Mouse (Mus musculus): ENCODE data around the gene Spata2l.
"Not testable (repeated sequence)": the region's sequence is repeated elsewhere in the genome, so short reads cannot be mapped to it uniquely, and the experiment has no call there.

Gene Spata2l

DNA sequence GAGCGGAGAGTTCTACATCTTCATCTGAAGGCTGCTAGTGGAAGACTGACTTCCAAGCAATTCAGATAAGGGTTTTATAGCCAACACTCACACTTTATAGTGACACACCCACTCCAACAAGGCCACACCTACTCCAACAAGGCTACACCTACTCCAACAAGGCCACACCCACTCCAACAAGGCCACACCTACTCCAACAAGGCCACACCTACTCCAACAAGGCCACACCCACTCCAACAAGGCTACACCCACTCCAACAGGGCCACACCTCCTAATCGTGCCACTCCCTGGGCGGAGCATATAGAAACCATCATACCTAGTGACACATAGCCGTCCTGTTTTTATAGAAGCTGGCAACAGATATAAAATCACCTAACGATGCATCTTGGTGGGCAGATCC, 39.0 kb downstream of the Spata2l start:
- not testable (repeated sequence) for DNase-seq (ENCODE audit: low spot score in 2 of 2)

DNA sequence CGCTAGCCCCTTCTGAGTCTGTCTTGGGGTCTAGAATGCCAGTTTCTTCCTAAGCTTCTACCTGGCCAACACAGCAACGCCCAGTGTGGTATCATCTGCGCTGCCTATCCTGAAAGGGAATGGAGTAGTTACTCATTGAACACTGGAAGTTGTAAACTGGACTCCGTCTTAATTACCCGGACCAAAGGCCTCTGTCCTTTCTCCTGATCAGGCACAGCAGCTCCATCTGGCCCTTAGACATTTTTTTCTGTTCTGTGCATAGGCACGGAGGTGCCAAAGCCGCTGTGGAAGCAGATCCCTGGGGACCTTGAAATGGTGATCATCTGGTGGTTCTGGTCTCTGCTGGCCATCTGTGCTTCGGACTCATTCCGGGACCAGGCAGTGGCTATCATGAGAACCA, 42.3 kb downstream of the Spata2l start:
- DNase-seq (ENCODE audit: low spot score in 2 of 2): no peak

GRCm38 (mm10) chr8:123191908-123192307, 44.1 kb downstream of the Spata2l start:
- no peak for DNase-seq (ENCODE audit: low spot score in 2 of 2)

DNA sequence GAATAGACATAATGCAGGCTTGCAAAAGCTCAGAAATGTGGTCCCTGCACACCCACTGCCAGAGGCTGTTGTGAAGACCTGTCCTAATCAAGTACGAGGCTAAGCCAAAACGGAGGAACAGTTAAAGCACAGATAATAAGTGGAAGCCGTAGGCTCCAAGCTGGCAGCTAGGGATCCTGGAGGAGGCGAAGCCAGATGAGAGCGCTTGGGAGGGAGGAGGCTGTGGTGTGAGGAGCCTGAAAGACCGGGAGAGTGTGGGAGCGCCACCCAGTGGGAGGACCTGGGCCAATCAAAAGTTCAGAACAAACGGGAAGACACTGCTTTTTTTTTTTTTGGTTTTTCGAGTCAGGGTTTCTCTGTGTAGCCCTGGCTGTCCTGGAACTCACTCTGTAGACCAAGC, 45.4 kb downstream of the Spata2l start:
- peak; percentile 72 to 85 for DNase-seq (ENCODE audit: low spot score in 2 of 2)

GRCm38 (mm10) chr8:123188841-123189240, 47.2 kb downstream of the Spata2l start:
- DNase-seq (ENCODE audit: low spot score in 2 of 2): no peak

- DNase-seq (ENCODE audit: low spot score in 2 of 2): no peak
These were observed 48.0 kb downstream of the Spata2l start for GRCm38 (mm10) chr8:123188006-123188405.

DNA sequence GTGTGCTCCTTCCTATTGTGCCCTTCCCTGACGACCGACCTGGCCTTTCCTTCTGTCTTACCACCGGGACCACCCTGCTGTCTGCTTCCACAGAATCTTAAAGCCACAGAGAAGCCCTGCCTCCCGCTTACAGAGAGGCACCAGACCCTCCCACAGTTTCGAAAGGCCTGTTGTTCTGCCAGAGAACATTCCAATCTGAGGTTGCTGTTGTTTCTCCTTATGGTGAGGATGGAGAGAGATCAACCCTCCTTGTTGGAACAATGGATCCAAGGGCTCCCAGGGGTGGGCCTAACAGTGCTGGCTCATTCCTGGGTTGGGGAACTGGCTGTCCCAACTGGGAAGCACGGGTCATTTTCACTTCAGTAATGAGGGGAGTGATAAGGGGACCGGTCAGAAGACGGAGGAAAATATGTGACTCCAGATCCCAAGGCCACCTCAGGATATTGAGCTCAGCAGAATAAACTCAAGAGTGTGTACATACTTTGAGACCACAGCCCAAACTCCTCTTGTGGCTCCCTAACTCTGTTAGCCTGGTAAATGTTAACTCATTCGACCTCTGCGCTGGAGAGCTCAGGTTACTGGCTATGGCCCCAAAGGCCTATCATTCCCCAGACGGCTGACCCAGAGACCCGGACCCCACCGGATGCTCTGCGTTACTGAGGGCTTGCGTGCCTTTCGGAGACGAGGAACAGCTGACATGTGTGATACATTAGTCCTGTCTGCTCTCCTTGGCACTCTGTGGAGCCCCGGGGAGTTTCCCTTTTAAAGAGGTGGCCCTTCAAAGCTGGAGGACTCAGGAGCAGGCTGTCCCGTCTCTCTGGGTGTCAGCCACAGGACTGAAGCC, 50.2 kb downstream of the Spata2l start, which contains the start of gene Dpep1:
Dpep1 (plus strand) TSS at position 677 of the 844 bp plus-strand sequence.
- peak in 1 of 2 experiments; percentile 65 for DNase-seq (ENCODE audit: low spot score in 2 of 2)

DNA sequence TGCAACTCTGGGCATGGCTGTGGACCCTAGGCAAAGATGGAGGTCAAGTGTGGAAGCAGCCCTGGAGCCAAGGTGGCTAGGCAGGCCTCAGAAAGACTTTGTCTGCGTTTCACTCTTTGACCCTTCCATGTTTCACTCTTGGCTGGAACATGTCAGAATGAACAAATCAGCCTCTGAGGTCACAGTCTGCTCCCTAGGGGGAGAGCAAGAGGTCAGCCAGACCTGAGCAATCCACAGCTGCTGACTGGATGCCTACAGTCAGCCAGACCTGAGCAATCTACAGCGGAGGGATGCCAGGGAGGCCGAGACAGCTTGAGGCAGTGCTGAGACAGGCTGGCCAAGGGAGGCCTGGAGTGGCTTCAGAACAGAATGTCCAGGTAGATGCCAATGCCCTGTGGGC, 54.6 kb downstream of the Spata2l start:
- DNase-seq (ENCODE audit: low spot score in 2 of 2): no peak
